10 mouse cellular contexts compared by ENCODE assay signal in the genomic region with DNA sequence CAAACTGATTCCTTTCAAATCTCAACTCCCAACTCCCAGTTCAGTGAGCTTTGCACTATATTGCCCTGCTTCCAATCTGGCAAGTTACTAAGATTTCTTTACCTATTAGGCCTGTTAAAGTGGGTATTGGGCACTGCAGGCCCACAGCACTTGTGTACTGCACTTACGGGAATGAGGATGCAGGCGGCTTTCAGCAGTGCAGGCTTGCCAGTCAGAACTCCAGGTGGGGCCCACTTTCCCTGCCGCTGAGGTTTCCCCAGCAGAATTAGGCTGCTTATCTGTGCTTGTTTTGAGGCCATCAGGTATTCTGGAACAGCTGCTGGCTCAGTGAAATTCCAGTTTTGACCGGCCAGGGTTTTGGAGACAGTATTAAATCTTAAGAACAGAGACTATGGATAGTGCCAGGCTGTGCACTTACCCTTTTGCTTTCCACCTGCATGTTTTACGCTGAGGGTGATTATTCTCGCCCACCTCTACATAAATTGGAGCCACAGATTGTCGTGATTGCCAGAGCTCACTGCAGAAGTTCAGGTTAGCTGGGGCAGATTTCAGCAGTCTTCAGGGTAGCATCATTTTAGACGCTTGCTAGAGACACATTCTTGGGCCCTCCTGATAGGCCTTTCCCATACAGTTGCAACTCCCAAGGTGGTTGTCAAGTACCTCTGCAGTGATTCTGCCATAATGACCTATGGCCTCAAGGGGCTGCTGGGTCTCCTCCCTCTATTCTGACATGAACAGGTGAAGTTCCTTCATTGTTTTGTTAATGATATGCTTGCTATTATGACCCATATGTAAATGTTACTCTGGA. TPM values are rescaled to one million over a fixed set of nuclear protein-coding genes. Genes with fewer than 3 reads are reported as not detected.
DNase-seq lines count a peak whose midpoint lies in the region; ATAC-seq and TF ChIP-seq lines count a peak whose summit lies in the region.
"Had no signal": no experiment of that assay in that cellular context is flagged by ENCODE, and none has a peak within 500 bp of the region (broad histone marks: within the 10 kb centered on the region; RNA-seq: fewer than 3 reads in every experiment).

No protein-coding gene starts in this region.

- no peak overlapping the region for H3K4me2 ChIP-seq in intestine, embryonic 14.5 days (ENCODE audit: low read length)
- H3K4me2 ChIP-seq in intestine, embryonic 15.5 days (replicated peaks), result no peak overlapping the region
- peak overlapping the region; percentile 76 for H3K4me2 ChIP-seq in forebrain, embryonic 15.5 days (replicated peaks)
- H3K4me2 ChIP-seq in midbrain, embryonic 16.5 days (ENCODE audit: low read length), result peak overlapping the region; percentile 58

- TF ChIP-seq CTCF in cortical plate, adult 2 months (IDR thresholded peaks at IDR 0.05; ENCODE audit: extremely low read depth, insufficient read depth, low read length), result no peak

- no peak for DNase-seq in intestine, embryonic 14.5 days (ENCODE audit: low spot score)
- no peak for DNase-seq in urinary bladder, postnatal 36 days (ENCODE audit: low spot score in 2 of 2)
- no peak for DNase-seq in gastrocnemius, adult 8-10 months (ENCODE audit: low spot score in 2 of 2)
- no peak for DNase-seq in layer of hippocampus, postnatal 25 days (ENCODE audit: extremely low spot score in 1 of 2, low spot score in 1 of 2)
- DNase-seq: layer of hippocampus, adult 9-11 months; liver, postnatal 0 days had no signal

- no peak overlapping the region for H3K4me3 ChIP-seq in intestine, embryonic 14.5 days (ENCODE audit: low read depth, low read length)
- no peak overlapping the region for H3K4me3 ChIP-seq in intestine, embryonic 15.5 days (replicated peaks)
- H3K4me3 ChIP-seq in cortical plate, adult 2 months (ENCODE audit: insufficient read depth, low read length), result no peak overlapping the region
- peak overlapping the region; percentile 43 for H3K4me3 ChIP-seq in forebrain, embryonic 15.5 days
- no peak overlapping the region; the same call in 1 of the 2 replicates for H3K4me3 ChIP-seq in midbrain, embryonic 16.5 days (ENCODE audit: low read depth, low read length)

- peaks cover 94% of the 10 kb centered on the region for H3K36me3 ChIP-seq in intestine, embryonic 14.5 days (ENCODE audit: control insufficient read depth, insufficient read depth, low read length)
- H3K36me3 ChIP-seq in intestine, embryonic 15.5 days, result peaks cover 28% of the 10 kb centered on the region
- H3K36me3 ChIP-seq in forebrain, embryonic 15.5 days, result peaks cover 58% of the 10 kb centered on the region
- peaks cover 26% of the 10 kb centered on the region for H3K36me3 ChIP-seq in midbrain, embryonic 16.5 days (ENCODE audit: control insufficient read depth, insufficient read depth, low read length)

- ATAC-seq in intestine, embryonic 14.5 days (replicated peaks; ENCODE audit: low FRiP score, low TSS enrichment, low read depth), result no peak
- ATAC-seq in intestine, embryonic 15.5 days, result no peak
- ATAC-seq in forebrain, embryonic 15.5 days (replicated peaks), result no peak
- ATAC-seq in midbrain, embryonic 16.5 days, result no peak
- ATAC-seq: liver, postnatal 0 days had no signal

- TF ChIP-seq POLR2A in cortical plate, adult 2 months (IDR thresholded peaks at IDR 0.05; ENCODE audit: extremely low read depth, insufficient read depth, low read length), result 0 out of 2 replicates have a peak, but pooled peaks have one; percentile 32

- peak overlapping the region; percentile 43; the same call in 1 of the 2 replicates for H3K27ac ChIP-seq in intestine, embryonic 14.5 days (ENCODE audit: low read depth)
- no peak overlapping the region for H3K27ac ChIP-seq in intestine, embryonic 15.5 days
- no peak overlapping the region for H3K27ac ChIP-seq in cortical plate, adult 2 months (ENCODE audit: insufficient read depth, low read length)
- peak overlapping the region; percentile 98 for H3K27ac ChIP-seq in forebrain, embryonic 15.5 days (replicated peaks)
- peak overlapping the region; percentile 86 for H3K27ac ChIP-seq in midbrain, embryonic 16.5 days (ENCODE audit: low read length)

- H3K27me3 ChIP-seq in intestine, embryonic 14.5 days (replicated peaks; ENCODE audit: control insufficient read depth, insufficient read depth, low read length), result no peaks in the 10 kb centered on the region
- H3K27me3 ChIP-seq in intestine, embryonic 15.5 days (replicated peaks), result no peaks in the 10 kb centered on the region
- no peaks in the 10 kb centered on the region for H3K27me3 ChIP-seq in forebrain, embryonic 15.5 days
- H3K27me3 ChIP-seq in midbrain, embryonic 16.5 days (ENCODE audit: control insufficient read depth, insufficient read depth, low read depth, low read length), result no peaks in the 10 kb centered on the region

- no peak overlapping the region for H3K9ac ChIP-seq in intestine, embryonic 14.5 days (ENCODE audit: low read length)
- no peak overlapping the region for H3K9ac ChIP-seq in intestine, embryonic 15.5 days
- H3K9ac ChIP-seq in forebrain, embryonic 15.5 days (replicated peaks), result peak overlapping the region; percentile 59; the same call in 1 of the 2 replicates
- H3K9ac ChIP-seq in midbrain, embryonic 16.5 days (ENCODE audit: low read depth, low read length), result peak overlapping the region; percentile 68
- H3K9ac ChIP-seq: liver, postnatal 0 days had no signal

- no peaks in the 10 kb centered on the region for H3K9me3 ChIP-seq in intestine, embryonic 14.5 days (ENCODE audit: control insufficient read depth, low read length)
- H3K9me3 ChIP-seq in intestine, embryonic 15.5 days, result no peaks in the 10 kb centered on the region
- H3K9me3 ChIP-seq in forebrain, embryonic 15.5 days, result no peaks in the 10 kb centered on the region
- H3K9me3 ChIP-seq in midbrain, embryonic 16.5 days (replicated peaks; ENCODE audit: control insufficient read depth, low read length, poor library complexity, severe bottlenecking), result no peaks in the 10 kb centered on the region

- peaks cover 47% of the 10 kb centered on the region for H3K4me1 ChIP-seq in intestine, embryonic 14.5 days (replicated peaks; ENCODE audit: control insufficient read depth, insufficient read depth, low read length)
- peaks cover 54% of the 10 kb centered on the region for H3K4me1 ChIP-seq in intestine, embryonic 15.5 days (replicated peaks)
- H3K4me1 ChIP-seq in cortical plate, adult 2 months (ENCODE audit: control insufficient read depth, insufficient read depth, low read length), result no peaks in the 10 kb centered on the region
- peaks cover 54% of the 10 kb centered on the region for H3K4me1 ChIP-seq in forebrain, embryonic 15.5 days
- H3K4me1 ChIP-seq in midbrain, embryonic 16.5 days (ENCODE audit: control insufficient read depth, insufficient read depth, low read length), result peaks cover 52% of the 10 kb centered on the region

- WGBS in intestine, embryonic 14.5 days, result 64% methylated on average over 8 of the region's 8 CpGs
- WGBS in intestine, embryonic 15.5 days, result 66% methylated on average over 8 of the region's 8 CpGs
- 51% methylated on average over 8 of the region's 8 CpGs for WGBS in forebrain, embryonic 15.5 days
- 50% methylated on average over 8 of the region's 8 CpGs for WGBS in midbrain, embryonic 16.5 days

RNA-seq across cellular contexts. Expression of a gene that starts 7.4 kb away (rescaled TPM):
- polyA plus RNA-seq in intestine, embryonic 14.5 days (2014; fragmentation: Nextera tagmentation; extraction: Ambion mirVana), result 9.1 and 9.4 TPM in 2 replicates
- polyA plus RNA-seq in intestine, embryonic 15.5 days (2015; fragmentation: Nextera tagmentation; extraction: Ambion mirVana), result 5.2 and 5.3 TPM in 2 replicates
- 26.7 and 32.9 TPM in 2 replicates for polyA plus RNA-seq in cortical plate, adult 2 months (2012; rRNA removed)
- polyA plus RNA-seq in forebrain, embryonic 15.5 days (2015; fragmentation: Nextera tagmentation; extraction: Ambion mirVana), result 27.8 and 29.3 TPM in 2 replicates
- 11.0 and 12.0 TPM in 2 replicates for polyA plus RNA-seq in midbrain, embryonic 16.5 days (2015; fragmentation: Nextera tagmentation; extraction: Ambion mirVana)
- total RNA-seq in gastrocnemius, adult 8-10 months (2022), result 1 to 10 TPM; 3.1 to 4.1 (median 3.8) TPM
- 10 to 100 TPM; 48.9 to 51.4 TPM for total RNA-seq in layer of hippocampus, postnatal 25 days (2021)

RNA-seq across cellular contexts. Expression of a gene that starts 42.0 kb away (rescaled TPM):
- polyA plus RNA-seq in intestine, embryonic 14.5 days (2014; fragmentation: Nextera tagmentation; extraction: Ambion mirVana), result 23.7 and 24.3 TPM in 2 replicates
- 20.4 and 20.5 TPM in 2 replicates for polyA plus RNA-seq in intestine, embryonic 15.5 days (2015; fragmentation: Nextera tagmentation; extraction: Ambion mirVana)
- polyA plus RNA-seq in cortical plate, adult 2 months (2012; rRNA removed), result 22.6 and 22.8 TPM in 2 replicates
- polyA plus RNA-seq in forebrain, embryonic 15.5 days (2015; fragmentation: Nextera tagmentation; extraction: Ambion mirVana), result 38.7 and 43.9 TPM in 2 replicates
- 30.7 and 32.3 TPM in 2 replicates for polyA plus RNA-seq in midbrain, embryonic 16.5 days (2015; fragmentation: Nextera tagmentation; extraction: Ambion mirVana)
- total RNA-seq in gastrocnemius, adult 8-10 months (2022), result 1 to 10 TPM; 6.8 to 8.6 (median 7.3) TPM
- 10 to 100 TPM; 33.8 to 35.3 TPM for total RNA-seq in layer of hippocampus, postnatal 25 days (2021)

RNA-seq across cellular contexts. Expression of a gene that starts 58.3 kb away (rescaled TPM):
- polyA plus RNA-seq in intestine, embryonic 14.5 days (2014; fragmentation: Nextera tagmentation; extraction: Ambion mirVana), result 117 and 123 TPM in 2 replicates
- 140 and 143 TPM in 2 replicates for polyA plus RNA-seq in intestine, embryonic 15.5 days (2015; fragmentation: Nextera tagmentation; extraction: Ambion mirVana)
- 810 and 857 TPM in 2 replicates for polyA plus RNA-seq in cortical plate, adult 2 months (2012; rRNA removed)
- 517 and 533 TPM in 2 replicates for polyA plus RNA-seq in forebrain, embryonic 15.5 days (2015; fragmentation: Nextera tagmentation; extraction: Ambion mirVana)
- 654 and 682 TPM in 2 replicates for polyA plus RNA-seq in midbrain, embryonic 16.5 days (2015; fragmentation: Nextera tagmentation; extraction: Ambion mirVana)
- 10 to 100 TPM; 26.8 to 30.2 (median 27.1) TPM for total RNA-seq in gastrocnemius, adult 8-10 months (2022)
- total RNA-seq in layer of hippocampus, postnatal 25 days (2021), result 100 to 1,000 TPM; 798 to 841 TPM

Comparison
In these comparisons a context has a peak if more than half of its experiments do, and no peak if none do; other contexts are left out.
1. H3K27ac ChIP-seq: peak in intestine, embryonic 14.5 days (single experiment), forebrain, embryonic 15.5 days (single experiment) and midbrain, embryonic 16.5 days (single experiment); none in intestine, embryonic 15.5 days (single experiment) and cortical plate, adult 2 months (single experiment).
2. H3K4me2 ChIP-seq: peak in forebrain, embryonic 15.5 days (single experiment) and midbrain, embryonic 16.5 days (single experiment); none in intestine, embryonic 14.5 days (single experiment) and intestine, embryonic 15.5 days (single experiment).
3. H3K9ac ChIP-seq: peak in forebrain, embryonic 15.5 days (single experiment) and midbrain, embryonic 16.5 days (single experiment); none in intestine, embryonic 14.5 days (single experiment) and intestine, embryonic 15.5 days (single experiment).